Mouse (Mus musculus): ENCODE measurements around the gene Tmem106b. TPM values are rescaled to one million over a fixed set of nuclear protein-coding genes. Genes with fewer than 3 reads are reported as not detected.

The Tmem106b gene
- polyA plus RNA-seq, 1 experiment from 2014 or later, result 137 TPM

DNA sequence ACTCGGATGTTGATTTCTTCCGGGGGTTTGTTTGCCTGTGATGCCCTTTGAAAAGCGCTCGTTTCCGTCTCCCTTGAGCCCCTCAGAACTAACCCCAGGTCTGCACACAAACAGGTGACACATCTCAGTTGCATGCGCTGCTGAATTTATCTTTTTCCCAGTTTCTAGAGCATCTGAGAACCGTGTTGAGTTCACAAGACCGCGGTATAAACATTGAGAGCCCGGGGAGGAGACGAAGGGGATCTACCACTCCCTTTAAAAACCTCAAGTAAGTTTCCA, 527 bp downstream of the Tmem106b start:
- CTCF ChIA-PET, result interaction anchor here (1.4 kb wide), 1 partner anchor 16 kb away, joined by 4 read pairs; no protein-coding TSS in a partner anchor
- no peak for TF ChIP-seq CTCF (IDR thresholded peaks at IDR 0.05)
- ATAC-seq, result no peak

DNA sequence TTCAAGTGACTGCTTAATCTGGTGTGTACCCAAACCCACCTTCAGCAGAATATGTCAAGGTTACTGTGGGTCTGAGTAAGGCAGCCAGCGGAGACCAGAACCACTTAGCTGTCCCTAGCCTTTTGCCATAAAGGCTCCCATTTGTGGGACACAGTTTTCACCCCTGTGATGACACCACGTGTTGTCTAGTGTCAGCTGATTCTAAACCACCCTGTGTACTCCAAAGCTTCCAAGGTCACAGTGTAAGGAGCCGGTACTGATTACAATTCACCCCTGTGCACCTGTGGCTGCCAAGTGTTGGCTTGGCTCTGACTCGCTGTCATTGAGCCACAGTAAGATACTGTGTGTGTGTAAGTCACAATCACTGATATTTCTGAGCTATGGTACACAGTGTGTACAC, 926 bp downstream of the Tmem106b start:
- no peak for DNase-seq (ENCODE audit: low read depth, low spot score)
- in situ Hi-C loops (cut with MboI; ENCODE audit: low pct_unique_long_range_greater_than_20kb), result loop anchor here (25.0 kb wide), 2 partner anchors 542 to 1158 kb away; partner anchors contain the start of genes Ndufa4, Phf14 and Tmem168
- ATAC-seq, result peak; percentile 5
- no peak for TF ChIP-seq CTCF (IDR thresholded peaks at IDR 0.05)
- no peaks in the 10 kb centered on the region for H3K27me3 ChIP-seq
- CTCF ChIA-PET, result interaction anchor here (1.4 kb wide), 1 partner anchor 16 kb away, joined by 4 read pairs; no protein-coding TSS in a partner anchor
- POLR2A ChIA-PET, result interaction anchor here (1.6 to 1.7 kb wide), 2 partner anchors 17 to 18 kb away, joined by 7 read pairs; no protein-coding TSS in a partner anchor

More for the DNA sequence above, 527 bp downstream of the Tmem106b start:
- POLR2A ChIA-PET, result interaction anchor here (0.6 to 1.7 kb wide), 4 partner anchors 12 to 809 kb away, joined by 3 to 7 read pairs (median 6); no protein-coding TSS in a partner anchor
- in situ Hi-C loops (cut with MboI; ENCODE audit: low pct_unique_long_range_greater_than_20kb), result loop anchor here (25.0 kb wide), 2 partner anchors 542 to 1158 kb away; partner anchors contain the start of genes Ndufa4, Phf14 and Tmem168
- no peak for DNase-seq (ENCODE audit: low read depth, low spot score)
- no peaks in the 10 kb centered on the region for H3K27me3 ChIP-seq

DNA sequence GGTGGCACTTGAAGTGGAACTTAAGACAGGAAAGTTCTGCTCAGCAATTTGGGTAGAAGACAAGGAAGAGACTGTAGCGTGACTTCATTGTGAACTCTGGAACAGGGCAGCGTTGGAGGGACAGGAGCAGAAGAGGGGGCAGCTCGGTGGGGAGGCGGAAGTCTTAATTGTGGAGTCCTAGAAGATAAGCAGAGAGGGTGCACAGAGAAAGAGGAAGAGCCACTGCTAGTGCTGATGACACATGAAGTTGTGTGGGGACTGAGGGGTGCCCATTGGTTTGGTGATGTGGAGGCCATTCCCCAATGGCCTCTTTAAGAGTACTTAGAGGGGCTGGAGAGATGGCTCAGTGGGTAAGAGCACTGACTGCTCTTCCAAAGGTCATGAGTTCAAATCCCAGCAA, 3.5 kb downstream of the Tmem106b start:
- no peaks in the 10 kb centered on the region for H3K27me3 ChIP-seq
- no peak for TF ChIP-seq CTCF (IDR thresholded peaks at IDR 0.05)
- CTCF ChIA-PET, result no interaction called here
- POLR2A ChIA-PET, result interaction anchor here (1.2 kb wide), 1 partner anchor 722 kb away, joined by 3 read pairs; no protein-coding TSS in a partner anchor
- DNase-seq (ENCODE audit: low read depth, low spot score) (no peak), ATAC-seq (no peak)
- in situ Hi-C loops (cut with MboI; ENCODE audit: low pct_unique_long_range_greater_than_20kb), result loop anchor here (25.0 kb wide), 2 partner anchors 539 to 1161 kb away; partner anchors contain the start of genes Ndufa4, Phf14 and Tmem168

DNA sequence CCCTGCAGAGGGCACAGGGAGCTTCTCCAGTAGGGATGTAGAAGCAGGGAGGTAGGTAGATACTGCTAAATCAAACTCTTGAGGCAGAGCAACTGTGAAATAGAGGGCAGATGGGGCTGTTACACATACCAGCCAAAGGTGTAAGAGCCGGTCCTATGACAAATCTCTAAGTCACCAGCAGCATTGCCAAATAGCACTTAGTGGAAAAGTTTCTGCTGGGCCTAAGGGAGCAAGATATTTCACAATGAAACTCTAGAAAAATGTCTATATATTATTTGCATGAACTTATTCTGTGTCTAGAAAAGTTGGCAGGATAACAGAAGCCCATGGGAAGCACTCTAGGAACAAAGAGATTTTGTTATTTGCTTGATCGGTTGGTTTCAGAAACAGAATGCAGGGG, 4.3 kb downstream of the Tmem106b start:
- H3K27me3 ChIP-seq, result no peaks in the 10 kb centered on the region
- POLR2A ChIA-PET, result no interaction called here
- ATAC-seq (no peak), DNase-seq (ENCODE audit: low read depth, low spot score) (no peak)
- in situ Hi-C loops (cut with MboI; ENCODE audit: low pct_unique_long_range_greater_than_20kb), result loop anchor here (25.0 kb wide), 2 partner anchors 538 to 1162 kb away; partner anchors contain the start of genes Ndufa4, Phf14 and Tmem168
- TF ChIP-seq CTCF (IDR thresholded peaks at IDR 0.05), result no peak
- CTCF ChIA-PET, result no interaction called here

DNA sequence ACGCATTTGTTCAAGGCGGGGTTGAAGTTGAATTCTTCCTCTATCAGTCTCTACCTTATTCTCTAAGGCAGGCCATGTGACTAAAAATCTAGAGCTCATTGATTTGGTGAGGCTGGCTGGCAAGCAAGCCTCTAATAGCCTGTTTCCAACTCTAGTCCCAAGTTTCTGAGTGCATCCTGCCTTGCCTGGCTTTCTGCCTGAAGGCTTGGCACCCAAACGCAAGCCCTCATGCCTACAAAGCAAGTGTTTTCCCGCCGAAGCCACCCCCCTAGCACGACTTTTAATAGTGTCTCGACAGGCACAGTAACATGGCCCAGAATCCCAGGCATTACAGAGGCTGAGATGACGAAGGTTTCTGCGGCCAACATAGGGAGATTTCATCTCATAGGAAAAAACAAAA, 13.3 kb downstream of the Tmem106b start:
- ChIA-PET CTCF (no interaction called here), POLR2A (no interaction called here)
- no peak for TF ChIP-seq CTCF (IDR thresholded peaks at IDR 0.05)
- in situ Hi-C loops (cut with MboI; ENCODE audit: low pct_unique_long_range_greater_than_20kb), result no loop called here
- DNase-seq (ENCODE audit: low read depth, low spot score) (no peak), ATAC-seq (no peak)
- no peaks in the 10 kb centered on the region for H3K27me3 ChIP-seq

DNA sequence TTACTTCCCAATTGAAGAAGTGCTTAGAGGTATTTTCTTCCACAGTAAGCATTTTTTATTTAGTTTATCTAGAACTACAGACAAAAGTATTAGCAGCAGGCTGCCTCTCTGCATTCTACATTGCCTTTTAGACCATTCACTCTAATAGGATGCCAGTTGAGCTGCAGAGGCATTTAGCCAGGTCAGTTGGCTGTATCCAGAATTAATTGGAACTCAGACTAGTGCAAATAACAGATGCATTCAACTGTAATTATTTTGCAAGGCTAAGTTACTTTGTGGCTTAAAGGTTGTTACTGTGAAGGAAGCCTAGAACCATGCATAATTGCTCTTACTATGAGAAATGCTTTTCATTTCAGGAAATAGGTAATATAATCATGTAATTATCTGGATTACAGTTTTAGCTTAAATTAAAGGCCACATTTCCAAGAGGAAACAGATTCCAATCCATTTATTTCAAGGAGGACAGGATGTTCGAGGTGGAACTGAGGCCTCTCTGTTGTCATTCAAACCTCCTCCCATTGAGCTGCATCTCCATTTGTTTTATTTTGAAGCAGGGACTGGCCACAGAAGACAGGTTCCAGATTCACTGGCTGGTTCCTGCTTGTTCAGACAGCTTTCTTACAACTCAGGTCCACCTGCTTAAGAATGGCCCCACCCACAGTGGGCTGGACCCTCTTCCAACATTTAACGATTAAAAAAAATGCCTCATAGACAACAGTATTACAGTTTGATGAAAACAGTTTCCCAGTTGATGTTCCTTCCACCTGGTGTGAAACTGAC, 27.3 kb downstream of the Tmem106b start:
- ChIA-PET CTCF (no interaction called here), POLR2A (no interaction called here)
- DNase-seq (ENCODE audit: low read depth, low spot score) (peak; percentile 3), ATAC-seq (peak; percentile 62)
- no peaks in the 10 kb centered on the region for H3K27me3 ChIP-seq
- in situ Hi-C loops (cut with MboI; ENCODE audit: low pct_unique_long_range_greater_than_20kb), result no loop called here
- TF ChIP-seq CTCF (IDR thresholded peaks at IDR 0.05), result no peak

DNA sequence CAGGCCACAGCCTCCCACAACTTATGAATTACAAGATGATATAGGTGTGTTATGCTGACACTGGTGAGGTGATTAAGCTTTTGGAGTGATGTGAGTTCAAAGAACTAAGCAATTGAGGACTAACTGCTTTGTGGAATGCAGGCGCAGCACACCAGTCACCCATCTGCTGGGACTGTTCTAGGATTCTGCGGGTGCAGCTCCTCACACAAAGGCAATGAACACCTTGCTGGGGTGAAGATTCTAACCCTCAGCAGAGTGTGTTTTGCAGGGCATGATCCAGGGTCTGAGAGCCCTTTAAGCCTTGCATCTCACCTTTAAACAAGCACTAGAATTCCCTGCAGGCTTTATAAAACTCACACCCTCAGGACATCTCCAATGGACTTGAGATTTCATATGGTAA, 30.6 kb downstream of the Tmem106b start:
- DNase-seq (ENCODE audit: low read depth, low spot score) (no peak), ATAC-seq (no peak)
- ChIA-PET CTCF (interaction anchor here (0.6 kb wide), 1 partner anchor 9 kb away, joined by 3 read pairs; no protein-coding TSS in a partner anchor), POLR2A (no interaction called here)
- no peak for TF ChIP-seq CTCF (IDR thresholded peaks at IDR 0.05)
- in situ Hi-C loops (cut with MboI; ENCODE audit: low pct_unique_long_range_greater_than_20kb), result no loop called here
- H3K27me3 ChIP-seq, result no peaks in the 10 kb centered on the region

DNA sequence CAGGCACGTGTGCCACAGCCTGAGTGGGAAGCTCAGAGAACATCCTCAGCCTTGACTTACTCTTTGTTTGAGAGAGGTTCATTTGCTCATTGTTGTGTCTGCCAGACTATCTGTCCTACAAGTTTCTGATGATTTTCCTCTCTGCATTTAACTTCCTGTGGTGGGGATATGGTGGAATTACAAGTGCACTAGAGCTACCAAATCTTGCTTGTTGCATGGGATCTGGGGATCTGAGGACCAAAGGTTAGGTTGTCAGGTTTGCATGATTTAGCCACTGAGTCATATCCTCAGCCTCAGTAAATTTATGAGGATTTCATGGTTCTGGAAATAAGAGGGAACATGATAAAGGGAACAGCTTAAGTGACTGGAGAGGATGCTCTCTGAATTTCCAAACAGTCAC, 39.1 kb downstream of the Tmem106b start:
- POLR2A ChIA-PET, result no interaction called here
- no peaks in the 10 kb centered on the region for H3K27me3 ChIP-seq

DNA sequence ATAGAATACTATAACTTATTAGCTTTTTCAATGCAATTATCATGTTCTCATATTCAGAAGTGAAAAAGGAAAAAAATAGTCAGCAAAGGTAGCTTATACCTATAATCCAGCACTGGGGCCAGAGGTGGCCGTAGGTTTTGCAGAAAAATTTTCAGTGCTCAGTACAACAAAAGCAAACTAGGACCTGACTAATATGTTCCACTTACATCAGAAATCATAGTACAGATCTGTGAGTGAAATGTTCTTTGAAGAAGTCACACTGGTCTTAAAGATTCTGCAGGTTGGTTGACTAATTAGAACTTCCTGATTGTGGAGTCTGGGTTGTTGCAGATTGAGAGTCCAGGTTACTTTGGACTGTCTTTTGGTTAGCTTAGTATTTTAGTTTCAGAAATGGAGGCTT, 67.7 kb downstream of the Tmem106b start:
- no peak for TF ChIP-seq CTCF (IDR thresholded peaks at IDR 0.05)
- no peak for ATAC-seq
- ChIA-PET CTCF (interaction anchor here (0.7 to 1.5 kb wide), 2 partner anchors 12 to 14 kb away, joined by 3 read pairs; no protein-coding TSS in a partner anchor), POLR2A (no interaction called here)
- DNase-seq (ENCODE audit: low read depth, low spot score), result no peak
- in situ Hi-C loops (cut with MboI; ENCODE audit: low pct_unique_long_range_greater_than_20kb), result no loop called here
- peaks cover 8% of the 10 kb centered on the region for H3K27me3 ChIP-seq

More for the DNA sequence above, 39.1 kb downstream of the Tmem106b start:
- DNase-seq (ENCODE audit: low read depth, low spot score) (no peak), ATAC-seq (no peak)
- peak; percentile 24 for TF ChIP-seq CTCF (IDR thresholded peaks at IDR 0.05)
- CTCF ChIA-PET, result interaction anchor here (1.0 to 1.7 kb wide), 2 partner anchors 8 to 22 kb away, joined by 3 to 4 read pairs; no protein-coding TSS in a partner anchor
- in situ Hi-C loops (cut with MboI; ENCODE audit: low pct_unique_long_range_greater_than_20kb), result no loop called here

Other genes with a start within 250 kb of the Tmem106b start
- gene Vwde, start 155.2 kb downstream of the Tmem106b start, polyA plus RNA-seq (2021), result not detected